Mouse (Mus musculus) adrenal gland, postnatal 10 days (tissue): Measurements from ENCODE around the gene Cox8a. TPM values are rescaled to one million over a fixed set of nuclear protein-coding genes. Genes with fewer than 3 reads are reported as not detected.
A peak's percentile ranks its signal among the peaks of the same experiment; 100 is the strongest.

Experiments
- DNase-seq: peaks from one replicate; pipeline ENCODE4 v3.0.0; 2021; ENCODE audit warnings: mixed read lengths
- total RNA-seq, 2 experiments: library from RNA; stranded (reverse); gene quantifications; 2 replicates each; pipeline ENCODE4 v1.2.3; 2021

The Cox8a gene
- total RNA-seq, 2 experiments from 2014 or later = 1,477 to 1,649 TPM

DNA sequence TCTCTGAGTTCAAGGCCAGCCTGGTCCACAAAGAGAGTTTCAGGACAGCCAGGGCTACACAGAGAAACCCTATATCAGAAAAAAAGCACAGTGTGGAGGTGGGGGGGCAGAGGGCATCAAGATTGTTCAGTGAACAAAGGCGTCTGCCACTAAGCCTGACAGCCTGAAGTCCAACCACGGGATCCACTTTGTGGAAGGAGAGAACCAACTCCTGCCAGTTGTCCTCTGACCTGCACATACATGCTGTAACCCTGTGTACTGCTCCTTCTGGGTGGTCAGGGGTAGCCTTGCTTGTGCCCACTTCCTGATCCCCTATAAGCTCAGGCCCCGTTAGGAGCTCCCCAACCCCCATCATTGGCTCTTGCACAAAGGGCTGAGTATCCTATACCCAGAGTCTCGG is 32.4 kb downstream of the Cox8a start:
- DNase-seq = no peak

DNA sequence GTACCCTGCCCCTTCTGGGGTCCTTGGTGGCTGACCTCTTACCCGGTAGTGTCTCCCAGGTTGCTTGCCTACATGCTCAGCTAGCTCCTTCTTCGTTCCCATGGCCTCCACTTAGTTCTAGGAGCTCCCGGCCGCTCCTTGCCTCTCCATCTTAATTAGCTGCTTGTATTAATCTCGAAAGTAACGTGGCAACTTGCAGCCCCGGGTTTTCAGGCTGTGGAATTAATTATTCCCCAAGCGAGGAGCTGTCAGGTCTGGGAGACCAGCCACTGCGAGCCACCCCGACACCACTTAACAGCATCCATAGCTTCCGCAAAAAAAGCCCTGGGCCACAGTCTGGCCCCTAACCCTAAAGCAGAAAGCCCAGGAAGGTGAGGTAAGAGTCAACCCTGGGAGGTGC is 34.0 kb downstream of the Cox8a start:
- DNase-seq = no peak

DNA sequence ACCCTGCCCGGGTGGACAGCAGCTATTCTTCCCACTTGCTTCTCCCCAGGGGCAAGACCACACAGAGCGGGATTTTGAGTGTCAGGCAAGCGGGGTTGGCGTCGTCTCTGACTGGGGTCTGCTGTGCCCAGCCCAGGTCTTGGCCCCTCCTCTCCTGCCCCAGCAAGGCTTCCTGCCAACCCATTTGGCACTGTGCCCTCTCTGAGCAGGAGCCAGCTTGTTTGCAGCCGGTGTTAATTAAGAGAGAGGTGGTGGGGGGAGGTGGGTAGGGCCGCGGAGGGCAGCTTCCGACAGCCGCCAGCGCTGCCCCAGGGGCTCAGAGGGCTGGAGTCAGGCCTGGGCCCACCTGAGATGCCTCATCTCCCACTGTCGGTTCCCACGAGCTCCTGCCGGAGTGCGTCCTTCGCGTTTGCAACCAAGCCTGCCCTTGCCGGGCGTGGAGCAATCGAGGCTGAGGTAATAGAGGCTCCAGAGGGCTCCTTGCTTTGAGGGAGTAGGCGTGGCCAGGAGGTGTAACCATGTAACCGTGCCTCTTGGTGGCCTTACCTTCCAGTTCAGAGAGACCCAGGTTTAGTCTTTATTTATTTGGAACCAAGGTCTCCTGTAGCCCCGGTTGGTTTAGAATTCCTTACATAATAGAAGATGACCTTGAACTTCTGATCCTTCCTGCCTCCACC is 35.0 kb downstream of the Cox8a start:
- peak; percentile 79 for DNase-seq

DNA sequence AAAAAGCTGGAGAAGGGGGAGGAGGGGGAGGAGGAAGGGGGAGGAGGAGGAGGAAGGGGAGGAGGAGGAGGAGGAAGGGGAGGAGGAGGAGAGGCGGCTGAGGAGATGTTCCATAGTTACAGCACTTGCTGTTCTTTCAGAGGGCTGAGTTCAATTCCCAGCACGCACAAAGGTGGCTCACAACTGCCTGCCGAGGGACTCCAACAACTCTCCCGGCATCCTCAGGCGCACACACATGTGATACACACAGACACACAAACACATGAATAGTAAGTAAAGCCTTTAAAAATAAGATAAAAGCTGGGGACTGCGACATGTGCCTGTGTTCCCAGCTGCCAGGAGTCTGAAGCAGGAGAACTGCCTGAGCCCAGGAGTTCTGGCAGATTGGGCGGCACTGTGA is 35.9 kb downstream of the Cox8a start:
- DNase-seq = no peak

DNA sequence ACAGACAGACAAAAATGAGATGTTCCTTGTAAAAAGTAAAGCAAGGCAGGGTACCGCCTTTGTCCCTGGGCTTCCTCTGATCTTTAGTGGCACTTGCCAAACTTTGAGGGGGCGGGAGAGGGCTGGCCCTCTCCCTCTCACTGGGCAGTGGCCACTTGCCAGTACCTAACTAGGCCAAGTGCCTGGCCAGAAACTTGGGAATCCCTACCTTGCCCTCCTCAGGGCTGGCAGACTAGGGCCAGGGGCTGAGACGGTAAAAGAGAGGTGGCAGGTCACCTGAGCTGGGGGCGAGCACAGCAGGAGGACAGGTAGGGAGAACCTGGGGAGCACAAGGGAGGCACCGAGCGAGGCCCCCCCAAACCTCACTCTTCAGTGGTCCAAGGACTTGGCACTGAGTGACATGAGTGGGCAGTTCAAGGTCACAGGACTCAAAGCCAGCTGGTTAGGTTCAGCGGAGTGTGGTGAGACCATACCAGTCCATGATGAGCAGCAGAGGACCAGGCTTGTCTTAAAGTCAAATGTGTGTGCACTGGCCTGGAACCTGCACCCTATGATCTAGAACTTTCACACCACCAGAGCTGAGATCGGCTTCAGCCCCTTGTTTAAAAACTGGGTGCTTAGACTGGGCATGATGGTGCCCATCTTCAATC is 36.5 kb downstream of the Cox8a start:
- DNase-seq = peak; percentile 75

DNA sequence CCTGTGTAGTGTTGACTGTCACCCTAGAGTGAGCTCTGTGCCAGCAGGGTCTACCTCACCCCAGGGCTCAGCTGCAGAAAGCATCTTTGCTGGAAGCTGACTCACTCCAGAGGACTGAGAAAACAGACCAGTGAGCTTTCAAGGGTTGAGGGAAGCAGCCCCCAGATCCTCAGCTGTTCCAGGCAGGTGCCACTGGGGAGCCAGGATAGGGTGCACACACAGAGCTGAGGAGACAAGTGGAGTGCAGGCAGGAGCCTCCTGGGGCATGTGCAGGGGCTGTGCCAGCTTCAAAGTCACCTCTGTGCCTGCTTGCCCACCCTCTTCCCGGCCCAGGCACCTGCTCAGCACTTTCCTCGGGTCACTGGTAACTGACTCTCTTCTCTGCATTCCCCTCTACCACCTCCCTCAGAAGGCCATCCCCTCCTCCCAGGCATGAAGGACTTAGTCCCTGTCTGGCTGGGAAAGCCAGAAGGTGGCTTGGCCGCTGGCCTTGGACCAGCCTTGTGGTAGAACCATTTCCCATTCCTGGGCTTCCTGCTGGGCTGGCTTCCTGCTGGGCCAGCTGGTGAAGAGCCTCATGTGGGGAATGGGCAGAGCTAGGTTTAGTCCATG is 38.5 kb downstream of the Cox8a start:
- DNase-seq = peak; percentile 44

DNA sequence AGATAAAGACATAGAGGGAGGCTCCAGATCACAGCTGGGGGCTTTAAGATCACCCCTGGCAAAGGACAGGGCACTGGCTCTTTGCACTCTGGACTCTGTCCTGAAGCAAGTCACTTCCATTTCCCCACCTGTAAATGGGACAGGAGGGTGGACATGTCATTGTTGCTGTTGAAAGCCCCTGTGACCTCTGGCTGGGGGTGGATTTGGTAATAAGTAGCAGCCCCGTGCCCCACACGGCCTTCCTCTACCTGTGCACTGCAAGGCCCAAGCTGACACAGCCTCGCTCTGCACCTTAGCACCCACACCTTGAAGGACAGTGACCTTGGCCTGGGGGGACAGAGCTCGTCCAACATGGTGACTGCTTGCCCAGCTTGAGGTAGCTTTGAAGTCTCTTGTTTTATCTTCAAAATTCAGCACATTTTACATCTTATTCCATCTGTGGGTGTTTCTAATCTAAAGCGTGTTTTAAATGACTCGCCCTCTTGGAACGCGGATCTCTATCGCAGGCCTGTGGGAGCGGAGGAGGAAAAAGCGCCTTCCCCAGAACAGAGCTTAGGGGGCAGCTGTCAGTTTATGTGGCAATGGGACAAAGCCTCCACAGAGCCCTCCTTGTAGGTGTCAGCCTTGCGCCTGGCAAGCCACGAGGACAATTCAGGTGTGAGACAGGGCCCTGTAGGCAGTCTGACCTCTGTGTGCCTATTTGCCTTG is 39.5 kb downstream of the Cox8a start:
- DNase-seq = no peak

DNA sequence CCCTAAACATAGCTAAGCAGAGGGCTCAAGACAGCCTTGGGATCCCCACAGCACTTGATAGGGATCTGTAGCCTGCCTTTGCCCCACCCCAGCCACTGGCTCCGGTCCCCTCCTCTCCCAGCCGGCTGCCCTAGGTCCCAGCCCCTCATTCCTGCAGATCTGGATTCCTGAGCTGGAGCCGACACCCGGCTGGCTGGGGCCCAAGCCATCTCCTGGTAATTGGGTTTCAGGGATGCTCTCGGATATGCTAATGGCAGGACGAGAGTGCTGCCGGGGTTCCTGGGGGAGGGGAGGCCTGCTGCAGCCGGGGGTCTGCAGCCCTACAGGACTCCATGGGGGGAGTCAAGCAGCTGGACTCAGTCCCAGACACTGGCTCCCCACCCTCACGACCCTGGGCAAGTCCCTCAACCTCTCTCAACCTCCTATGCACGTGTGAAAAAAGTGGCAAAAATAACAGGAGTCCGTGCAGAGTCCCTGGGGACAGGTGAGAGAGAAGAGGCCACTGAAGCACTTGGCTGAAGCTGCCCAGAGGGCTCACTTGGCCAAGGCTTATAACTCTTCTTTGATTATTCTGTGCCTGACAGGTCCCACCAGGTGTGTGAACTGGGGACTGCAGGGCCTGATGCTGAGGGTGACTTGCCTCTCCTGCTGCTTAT is 41.2 kb downstream of the Cox8a start:
- DNase-seq = no peak

DNA sequence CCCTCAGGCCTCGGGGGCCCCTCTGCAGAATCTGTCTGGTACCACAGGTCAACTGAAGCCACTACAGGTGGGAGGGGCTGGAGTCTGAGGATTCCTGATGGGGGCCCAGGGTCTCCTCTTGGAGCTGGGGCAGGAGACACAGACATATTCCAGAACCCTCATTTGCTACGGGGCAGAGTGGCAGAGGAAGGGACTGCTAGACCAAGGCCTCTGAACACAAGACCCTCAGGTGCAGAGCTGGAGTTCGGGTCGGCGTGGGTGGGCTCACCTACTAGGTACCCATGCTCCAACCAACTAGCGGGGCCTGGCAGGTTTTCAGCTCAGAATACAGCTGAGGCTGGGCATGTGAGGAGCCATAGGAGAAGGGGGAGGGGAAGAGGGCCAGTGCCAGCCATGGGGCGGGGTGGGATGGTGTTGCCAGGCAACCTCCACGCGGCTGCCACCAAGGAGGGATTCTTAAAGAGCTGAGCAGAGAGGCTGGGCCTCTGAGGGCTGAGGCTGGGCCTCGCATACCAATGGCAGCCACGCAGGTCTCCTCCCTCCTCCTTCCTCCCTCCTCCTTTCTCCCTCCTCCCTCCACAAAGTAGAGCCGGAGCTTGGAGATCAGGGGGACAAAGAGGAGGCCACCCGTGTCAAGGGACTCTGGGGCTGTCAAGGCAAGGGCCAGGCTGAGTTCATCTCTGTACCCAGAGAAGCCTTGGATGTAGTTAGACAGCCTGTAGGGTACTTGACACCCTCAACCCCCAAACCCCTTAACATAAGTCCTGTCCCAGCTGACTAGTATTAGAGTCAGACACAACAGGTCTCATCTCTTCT is 45.2 kb downstream of the Cox8a start:
- no peak for DNase-seq

DNA sequence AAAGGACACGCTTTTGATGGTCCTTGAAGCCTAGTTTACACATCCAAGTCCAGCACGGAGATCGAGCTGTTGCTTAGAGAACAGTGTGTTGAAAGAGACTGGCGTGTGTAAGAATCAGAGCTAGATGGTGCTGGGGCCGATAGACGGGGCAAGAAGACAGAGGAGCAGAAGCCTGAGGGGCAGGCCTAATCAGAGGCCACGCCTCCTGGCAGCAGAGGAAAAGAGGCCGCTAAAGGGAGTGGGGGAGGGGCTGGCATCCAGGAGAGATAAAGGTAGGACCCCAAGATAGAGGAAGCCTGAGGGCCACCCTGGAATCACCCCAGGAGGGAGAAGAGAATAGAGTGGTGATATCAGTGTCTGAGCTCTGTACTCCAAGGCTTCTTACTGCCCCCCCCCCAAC is 46.0 kb downstream of the Cox8a start:
- peak; percentile 27 for DNase-seq

DNA sequence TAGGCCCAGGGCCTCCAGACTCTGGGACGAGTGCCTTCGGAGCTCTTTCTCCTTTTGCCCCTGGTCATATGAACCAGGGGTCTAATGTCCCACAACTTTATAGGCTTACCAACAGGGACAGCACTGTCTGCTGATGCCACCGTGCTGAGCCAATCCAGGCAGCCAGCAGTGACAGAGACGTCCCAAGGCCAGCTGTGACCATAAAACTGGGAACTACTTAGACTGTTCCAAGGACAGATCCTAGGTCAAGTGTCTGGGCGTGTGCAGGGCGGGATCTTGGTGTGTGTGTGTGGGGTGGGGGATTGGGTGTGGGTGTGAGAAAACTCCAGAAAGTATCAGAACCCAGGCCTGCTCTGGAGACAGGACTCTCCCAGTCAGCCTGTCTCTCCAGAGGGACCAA is 46.5 kb downstream of the Cox8a start:
- DNase-seq = no peak

DNA sequence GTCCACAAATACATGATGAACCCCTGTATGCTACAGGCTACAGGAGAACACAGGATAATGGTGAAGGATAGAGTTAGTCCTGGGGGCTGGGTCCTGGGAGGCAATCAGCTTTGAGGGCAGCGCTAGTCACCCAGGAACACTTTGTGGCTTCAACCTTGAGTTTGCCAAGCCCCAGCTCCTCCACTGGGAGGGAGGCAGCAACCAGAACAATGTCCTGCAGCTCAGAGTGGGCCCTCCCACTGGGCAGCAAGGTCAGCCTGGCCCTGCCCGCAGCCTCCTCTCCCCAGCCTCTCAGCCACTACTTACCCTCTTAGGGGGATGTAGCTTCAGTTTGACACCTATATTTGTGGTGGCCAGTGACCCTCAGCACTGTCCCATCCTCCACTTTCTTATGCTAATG is 49.0 kb downstream of the Cox8a start:
- no peak for DNase-seq

DNA sequence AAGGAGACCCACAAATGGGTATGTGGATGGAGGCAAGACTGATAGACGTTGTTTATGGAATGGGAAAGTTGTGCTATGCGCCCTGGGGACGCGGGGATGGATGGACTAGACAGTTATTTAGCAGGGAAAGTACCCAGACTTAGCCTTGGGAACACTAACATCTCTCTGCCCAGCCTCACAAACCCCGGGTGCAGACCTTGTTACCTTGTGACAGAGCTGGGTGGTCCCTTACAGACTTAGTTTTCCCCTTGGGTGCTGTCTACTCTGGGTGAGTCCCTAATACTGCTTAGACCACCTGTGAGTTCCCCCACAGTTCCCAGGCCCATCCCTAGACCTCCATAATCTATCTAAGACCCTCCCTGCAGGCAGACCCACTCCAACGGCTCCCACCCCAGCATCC is 50.6 kb downstream of the Cox8a start:
- DNase-seq = no peak

DNA sequence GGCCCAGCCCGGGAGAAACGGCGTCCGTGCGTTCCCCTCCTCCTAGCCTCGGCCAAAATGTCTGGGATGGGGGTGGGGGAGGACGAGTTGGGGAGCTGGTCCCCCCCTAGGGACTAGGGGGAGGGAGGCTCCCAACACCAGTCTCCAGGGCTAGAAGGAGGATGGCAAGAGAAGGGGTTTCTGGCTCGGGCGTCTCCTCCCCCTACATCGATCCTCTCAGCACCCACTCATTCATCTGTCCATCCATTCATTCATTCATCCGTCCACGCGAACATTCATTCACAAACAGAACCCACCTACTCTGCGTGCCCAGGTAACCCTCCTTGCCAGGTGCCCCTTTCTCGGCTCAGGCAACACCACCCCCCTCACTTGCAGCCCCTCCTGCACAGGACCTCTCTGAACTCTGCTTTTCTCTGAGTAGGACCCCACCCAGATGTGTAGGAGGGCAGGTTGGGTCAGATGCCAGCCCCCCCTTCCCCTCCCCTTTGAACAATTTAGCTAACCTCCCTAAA is 51.2 kb downstream of the Cox8a start:
- DNase-seq = no peak

DNA sequence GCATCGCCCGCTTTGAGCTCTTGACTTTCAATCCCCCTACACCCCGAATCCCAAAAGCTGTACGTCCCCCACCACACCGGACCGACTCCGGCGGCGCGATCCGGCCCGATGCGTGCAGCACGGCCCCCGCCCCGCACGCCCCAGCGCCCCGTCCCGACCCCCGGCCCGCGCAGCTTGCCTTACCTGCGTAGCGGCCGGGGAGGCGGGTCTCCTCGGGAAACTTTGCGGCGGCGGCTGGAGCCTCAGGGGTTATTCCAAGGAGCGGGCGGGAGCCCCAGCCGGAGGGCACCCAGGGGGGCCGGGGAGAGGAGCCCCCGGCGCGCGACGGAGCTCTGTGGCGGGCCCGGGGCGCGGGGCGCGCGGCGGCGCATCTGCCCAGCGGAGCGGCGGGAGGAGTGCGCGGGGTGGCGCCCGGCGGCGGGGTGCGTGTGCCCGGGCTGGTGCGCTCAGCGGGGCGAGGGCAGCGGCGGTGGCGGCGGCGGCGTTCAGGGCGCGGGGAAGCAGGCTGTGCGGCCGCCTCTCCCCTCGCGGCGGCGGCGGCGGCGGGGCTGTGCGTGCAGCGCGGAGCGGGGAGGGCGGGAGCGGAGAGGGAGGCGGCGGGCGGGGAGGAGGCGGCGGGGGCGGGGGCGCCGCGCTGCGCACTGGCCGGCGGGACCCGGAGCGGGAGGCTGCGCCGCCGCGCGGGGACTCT is 51.8 kb downstream of the Cox8a start:
- peak; percentile 51 for DNase-seq

Other genes with a start within 250 kb of the Cox8a start
- 100 to 1,000 TPM; 289 to 333 TPM for gene Ppp1r14b, start 242.6 kb downstream of the Cox8a start, total RNA-seq
- 10 to 100 TPM; 45.7 to 63.5 TPM for gene Plcb3, start 241.1 kb downstream of the Cox8a start, total RNA-seq
- gene Fkbp2, start 237.1 kb downstream of the Cox8a start, total RNA-seq = 10 to 100 TPM; 70.7 to 71.4 TPM
- gene Vegfb, start 230.0 kb downstream of the Cox8a start, total RNA-seq = 100 to 1,000 TPM; 110 to 139 TPM
- 10 to 100 TPM; 46.0 to 58.5 TPM for gene Dnajc4, start 225.0 kb downstream of the Cox8a start, total RNA-seq
- 10 to 100 TPM; 29.4 to 34.1 TPM for gene Nudt22, start 221.5 kb downstream of the Cox8a start, total RNA-seq
- gene Trpt1, start 221.5 kb downstream of the Cox8a start, total RNA-seq = 10 to 100 TPM; 13.3 to 21.3 TPM
- gene Fermt3, start 198.1 kb downstream of the Cox8a start, total RNA-seq = 10 to 100 TPM in 1 of 2 experiments, 1 to 10 TPM in 1; 9.8 to 10.1 TPM
- 100 to 1,000 TPM; 101 to 107 TPM for gene Stip1, start 177.6 kb downstream of the Cox8a start, total RNA-seq
- 100 to 1,000 TPM; 134 to 155 TPM for gene Macrod1, start 160.8 kb downstream of the Cox8a start, total RNA-seq
- 1 to 10 TPM; 1.1 to 2.0 TPM for gene Flrt1, start 111.9 kb downstream of the Cox8a start, total RNA-seq
- 100 to 1,000 TPM; 104 to 105 TPM for gene Otub1, start 11.3 kb downstream of the Cox8a start, total RNA-seq
- 10 to 100 TPM; 27.2 to 38.8 TPM for gene Naa40, start 23.6 kb upstream of the Cox8a start, total RNA-seq
- 1 to 10 TPM; 4.5 to 7.6 TPM for gene Rcor2, start 49.7 kb upstream of the Cox8a start, total RNA-seq
- 10 to 100 TPM; 61.8 to 73.3 TPM for gene Mark2, start 124.2 kb upstream of the Cox8a start, total RNA-seq
- gene Spindoc, start 165.4 kb upstream of the Cox8a start, total RNA-seq = 10 to 100 TPM; 23.2 to 23.8 TPM
- 10 to 100 TPM; 29.6 to 37.6 TPM for gene 2700081O15Rik, start 200.0 kb upstream of the Cox8a start, total RNA-seq